Mouse (Mus musculus): ENCODE measurements around the gene Tmem9b. TPM values are rescaled to one million over a fixed set of nuclear protein-coding genes. Genes with fewer than 3 reads are reported as not detected.

Gene Tmem9b
- total and polyA plus RNA-seq, 2 experiments from 2014 or later, result 159 to 308 TPM

DNA sequence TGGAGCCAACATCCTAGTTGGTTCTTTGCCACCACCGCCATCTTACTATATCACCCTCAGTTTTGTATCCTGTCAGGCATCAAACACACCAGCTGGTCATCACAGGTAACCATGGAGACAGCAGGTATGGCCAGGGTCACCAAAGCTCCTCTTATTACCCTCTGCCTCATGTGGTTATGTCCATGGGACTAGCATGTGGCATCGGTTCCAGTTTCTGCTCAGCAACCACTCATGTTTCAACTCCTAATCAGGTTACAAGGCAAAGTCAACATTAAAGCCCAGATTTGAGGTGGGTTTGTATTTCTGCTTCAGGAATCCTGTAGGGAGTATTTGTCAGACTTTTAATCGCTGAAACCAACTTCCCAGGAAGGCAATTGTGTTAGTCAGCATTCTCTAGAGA, 38.1 kb upstream of the Tmem9b start:
- WGBS, result 70% methylated on average over 3 of the region's 3 CpGs
- ATAC-seq (no peak), DNase-seq (ENCODE audit: low spot score) (no peak)
- Histone ChIP-seq H3K36me3 (ENCODE audit: insufficient read depth, low read length) (no peaks in the 10 kb centered on the region), H3K4me1 (ENCODE audit: insufficient read depth, low read length) (no peaks in the 10 kb centered on the region), H3K27me3 (ENCODE audit: insufficient read depth, low read length) (no peaks in the 10 kb centered on the region), H3K4me3 (ENCODE audit: low read length) (no peak overlapping the region), H3K9me3 (ENCODE audit: low read length) (no peaks in the 10 kb centered on the region), H3K4me2 (ENCODE audit: low read depth, low read length) (no peak overlapping the region), H3K27ac (no peak overlapping the region), H3K9ac (replicated peaks; ENCODE audit: low read length) (no peak overlapping the region)
- TF ChIP-seq CTCF (IDR thresholded peaks at IDR 0.05; ENCODE audit: low read depth), result no peak

GRCm38 (mm10) chr7:109787860-109788259, 35.2 kb upstream of the Tmem9b start:
- no peaks in the 10 kb centered on the region for H3K36me3 ChIP-seq (ENCODE audit: insufficient read depth, low read length)

GRCm38 (mm10) chr7:109783281-109783680, 30.6 kb upstream of the Tmem9b start:
- H3K27me3 ChIP-seq (ENCODE audit: insufficient read depth, low read length), result peaks cover 3% of the 10 kb centered on the region; the same call in 1 of the 2 replicates
- H3K36me3 ChIP-seq (ENCODE audit: insufficient read depth, low read length), result no peaks in the 10 kb centered on the region
- ATAC-seq, result peak; percentile 57; the same call in 1 of the 2 replicates
- no peak overlapping the region for H3K27ac ChIP-seq
- H3K9me3 ChIP-seq (ENCODE audit: low read length), result no peaks in the 10 kb centered on the region
- H3K9ac ChIP-seq (replicated peaks; ENCODE audit: low read length), result no peak overlapping the region
- DNase-seq (ENCODE audit: low spot score), result peak; percentile 62
- 26% methylated on average over 7 of the region's 7 CpGs for WGBS
- no peak overlapping the region for H3K4me2 ChIP-seq (ENCODE audit: low read depth, low read length)
- peaks cover 3% of the 10 kb centered on the region; the same call in 1 of the 2 replicates for H3K4me1 ChIP-seq (ENCODE audit: insufficient read depth, low read length)
- H3K4me3 ChIP-seq (ENCODE audit: low read length), result no peak overlapping the region
- no peak for TF ChIP-seq CTCF (IDR thresholded peaks at IDR 0.05; ENCODE audit: low read depth)

More at GRCm38 (mm10) chr7:109787860-109788259, 35.2 kb upstream of the Tmem9b start:
- no peaks in the 10 kb centered on the region for H3K4me1 ChIP-seq (ENCODE audit: insufficient read depth, low read length)
- no peaks in the 10 kb centered on the region for H3K27me3 ChIP-seq (ENCODE audit: insufficient read depth, low read length)
- no peaks in the 10 kb centered on the region for H3K9me3 ChIP-seq (ENCODE audit: low read length)
- H3K27ac ChIP-seq, result no peak overlapping the region
- no peak overlapping the region for H3K4me2 ChIP-seq (ENCODE audit: low read depth, low read length)
- no peak overlapping the region for H3K4me3 ChIP-seq (ENCODE audit: low read length)
- WGBS, result 88% methylated on average over 2 of the region's 2 CpGs
- ATAC-seq (no peak), DNase-seq (ENCODE audit: low spot score) (no peak)
- no peak for TF ChIP-seq CTCF (IDR thresholded peaks at IDR 0.05; ENCODE audit: low read depth)
- no peak overlapping the region for H3K9ac ChIP-seq (replicated peaks; ENCODE audit: low read length)

DNA sequence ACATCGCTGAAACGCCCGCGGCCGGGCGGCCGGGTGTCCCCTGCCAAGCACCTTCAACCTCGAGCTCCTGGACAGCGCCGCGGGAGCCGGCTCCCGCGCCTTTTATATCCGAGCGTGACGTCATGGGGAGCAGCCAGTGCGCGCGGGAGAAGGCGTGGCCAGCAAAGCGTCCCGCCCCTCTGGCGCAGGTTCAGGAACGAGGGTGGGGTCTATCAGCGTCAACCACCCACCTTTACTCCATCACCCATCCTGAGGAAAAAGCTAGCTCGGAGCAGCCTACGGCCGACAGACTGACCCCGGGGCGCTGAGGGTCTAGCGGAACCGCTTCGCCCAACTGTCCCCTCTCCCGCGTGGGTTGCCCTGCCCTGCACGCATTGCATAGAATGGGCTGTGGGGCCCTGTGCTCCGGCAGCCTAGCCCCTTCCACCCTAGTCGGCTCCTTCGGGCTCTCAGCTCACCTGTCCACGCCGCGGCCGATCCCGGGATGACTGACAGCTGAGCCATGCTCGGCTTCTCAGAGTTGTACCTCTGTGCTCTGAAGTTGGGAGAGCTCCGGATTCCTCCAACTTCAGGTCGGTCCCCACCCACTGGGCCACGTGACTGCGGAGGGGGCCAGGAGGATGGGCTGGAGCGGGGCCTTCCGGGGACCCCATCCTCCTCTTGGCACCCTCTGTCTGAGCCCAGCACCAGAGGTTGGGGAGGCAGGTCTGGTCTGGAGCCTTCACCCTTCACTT, 29.0 kb upstream of the Tmem9b start, which contains the start of gene Nrip3:
Nrip3 (minus strand) TSS at position 556 of the 734 bp plus-strand sequence.
- no peak for TF ChIP-seq CTCF (IDR thresholded peaks at IDR 0.05; ENCODE audit: low read depth)
- H3K27me3 ChIP-seq (ENCODE audit: insufficient read depth, low read length), result peaks cover 3% of the 10 kb centered on the region; the same call in 1 of the 2 replicates
- H3K4me1 ChIP-seq (ENCODE audit: insufficient read depth, low read length), result peaks cover 3% of the 10 kb centered on the region; the same call in 1 of the 2 replicates
- H3K4me3 ChIP-seq (ENCODE audit: low read length), result peak within 1 kb of the TSS; percentile 68
- H3K9me3 ChIP-seq (ENCODE audit: low read length), result no peaks in the 10 kb centered on the region
- no peaks in the 10 kb centered on the region for H3K36me3 ChIP-seq (ENCODE audit: insufficient read depth, low read length)
- peak within 1 kb of the TSS; percentile 90 for H3K4me2 ChIP-seq (ENCODE audit: low read depth, low read length)
- H3K27ac ChIP-seq, result peak within 1 kb of the TSS; percentile 48; the same call in 1 of the 2 replicates
- DNase-seq (ENCODE audit: low spot score), result peak; percentile 91
- H3K9ac ChIP-seq (replicated peaks; ENCODE audit: low read length), result peak within 1 kb of the TSS; percentile 64
- 1% methylated on average over 52 of the region's 52 CpGs for WGBS
- peak; percentile 89 for ATAC-seq

DNA sequence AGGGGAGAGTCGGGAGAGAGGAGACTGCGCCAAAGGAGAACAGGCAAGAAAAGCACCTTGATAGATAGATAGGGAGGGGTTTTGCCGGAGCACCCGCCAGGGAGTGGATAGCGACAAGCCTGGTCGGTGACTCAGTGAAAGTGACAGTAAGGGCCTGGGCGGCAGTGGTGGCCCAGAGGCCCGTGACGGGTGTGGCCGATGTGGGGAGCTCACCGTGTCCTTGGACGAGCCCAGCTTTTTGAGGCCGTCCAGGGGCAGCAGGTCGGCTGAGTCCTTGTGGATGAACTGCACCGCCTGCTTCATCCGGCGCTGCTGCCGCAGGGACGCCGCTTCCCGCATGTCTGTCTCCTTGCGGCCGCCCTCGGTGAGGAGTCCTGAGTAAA, 28.4 kb upstream of the Tmem9b start:
- Histone ChIP-seq H3K4me2 (ENCODE audit: low read depth, low read length) (peak overlapping the region; percentile 90), H3K36me3 (ENCODE audit: insufficient read depth, low read length) (no peaks in the 10 kb centered on the region), H3K27ac (peak overlapping the region; percentile 48; the same call in 1 of the 2 replicates), H3K27me3 (ENCODE audit: insufficient read depth, low read length) (peaks cover 3% of the 10 kb centered on the region; the same call in 1 of the 2 replicates), H3K4me1 (ENCODE audit: insufficient read depth, low read length) (peaks cover 3% of the 10 kb centered on the region; the same call in 1 of the 2 replicates), H3K4me3 (ENCODE audit: low read length) (peak overlapping the region; percentile 68), H3K9me3 (ENCODE audit: low read length) (no peaks in the 10 kb centered on the region), H3K9ac (replicated peaks; ENCODE audit: low read length) (peak overlapping the region; percentile 64)
- peak; percentile 64 for ATAC-seq
- DNase-seq (ENCODE audit: low spot score), result no peak
- WGBS, result under 1% methylated on average over 24 of the region's 24 CpGs
- no peak for TF ChIP-seq CTCF (IDR thresholded peaks at IDR 0.05; ENCODE audit: low read depth)

DNA sequence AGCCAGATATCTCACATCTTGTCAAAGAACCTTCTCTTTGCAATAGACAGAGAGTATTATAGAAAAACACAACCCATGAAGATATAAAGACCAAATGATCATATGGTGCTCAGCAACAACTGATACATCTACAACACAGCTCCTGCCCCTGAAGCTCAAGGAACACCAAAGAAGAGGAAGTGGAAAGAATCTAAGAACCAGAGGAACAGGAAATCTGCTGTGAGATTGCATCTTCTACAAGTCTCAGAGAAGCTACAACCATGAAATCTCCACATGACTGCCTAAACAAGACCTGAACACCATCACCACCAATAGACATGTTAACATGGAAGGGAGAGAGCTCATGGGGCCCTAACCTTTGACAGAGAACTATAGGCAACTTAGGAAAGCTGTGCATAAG, 19.6 kb upstream of the Tmem9b start:
- no peak overlapping the region for H3K27ac ChIP-seq
- H3K9ac ChIP-seq (replicated peaks; ENCODE audit: low read length), result no peak overlapping the region
- DNase-seq (ENCODE audit: low spot score) (no peak), ATAC-seq (no peak)
- H3K9me3 ChIP-seq (ENCODE audit: low read length), result no peaks in the 10 kb centered on the region
- H3K4me3 ChIP-seq (ENCODE audit: low read length), result no peak overlapping the region
- H3K4me1 ChIP-seq (ENCODE audit: insufficient read depth, low read length), result no peaks in the 10 kb centered on the region
- no peaks in the 10 kb centered on the region for H3K27me3 ChIP-seq (ENCODE audit: insufficient read depth, low read length)
- TF ChIP-seq CTCF (IDR thresholded peaks at IDR 0.05; ENCODE audit: low read depth), result no peak
- no peaks in the 10 kb centered on the region for H3K36me3 ChIP-seq (ENCODE audit: insufficient read depth, low read length)
- H3K4me2 ChIP-seq (ENCODE audit: low read depth, low read length), result no peak overlapping the region

All from hindbrain, postnatal 0 days (tissue).